In the genomic region with DNA sequence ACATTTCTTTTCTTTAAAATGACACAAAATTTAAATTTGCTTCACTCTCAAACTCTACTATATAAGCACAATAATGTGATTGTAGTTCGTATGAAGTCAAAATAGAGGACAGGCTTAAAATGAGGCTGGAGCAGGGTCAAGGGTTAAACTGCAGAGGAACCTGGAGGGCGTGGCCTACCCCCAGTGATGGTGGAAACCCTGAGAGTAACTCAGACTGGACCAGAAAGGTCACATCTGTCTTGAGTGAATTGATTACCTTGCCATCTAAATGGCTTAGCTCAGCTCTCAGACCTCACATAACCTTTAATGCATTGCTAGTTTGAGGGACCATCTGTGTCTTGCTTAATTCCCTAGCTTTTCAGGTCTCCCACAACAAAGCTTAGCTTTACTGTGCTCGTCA, we compare ENCODE assay signal across 21 mouse cellular contexts.
DNase-seq lines count a peak whose midpoint lies in the region; ATAC-seq and TF ChIP-seq lines count a peak whose summit lies in the region.
"Had no signal": no experiment of that assay in that cellular context is flagged by ENCODE, and none has a peak within 500 bp of the region (broad histone marks: within the 10 kb centered on the region; RNA-seq: fewer than 3 reads in every experiment).

No protein-coding gene starts in this region.

- in situ Hi-C loops in Patski (cut with MboI; ENCODE audit: low pct_unique_long_range_greater_than_20kb) = no loop called here

- H3K36me3 ChIP-seq in embryonic facial prominence, embryonic 10.5 days (replicated peaks) = no peaks in the 10 kb centered on the region
- H3K36me3 ChIP-seq: embryonic facial prominence, embryonic 13.5 days; forebrain, embryonic 12.5 days; forebrain, embryonic 15.5 days; hindbrain, embryonic 12.5 days; hindbrain, embryonic 15.5 days had no signal

- H3K9me3 ChIP-seq in embryonic facial prominence, embryonic 10.5 days = no peaks in the 10 kb centered on the region
- H3K9me3 ChIP-seq: embryonic facial prominence, embryonic 13.5 days; forebrain, embryonic 12.5 days; forebrain, embryonic 15.5 days; hindbrain, embryonic 12.5 days; hindbrain, embryonic 15.5 days had no signal

- no peak for TF ChIP-seq CTCF in Patski (IDR thresholded peaks at IDR 0.05)

- CTCF ChIA-PET in Patski (lab: Charles Lee) = no interaction called here

- peaks cover 26% of the 10 kb centered on the region for H3K27me3 ChIP-seq in Patski
- no peaks in the 10 kb centered on the region for H3K27me3 ChIP-seq in embryonic facial prominence, embryonic 10.5 days (replicated peaks; ENCODE audit: low read depth, poor library complexity, severe bottlenecking)
- H3K27me3 ChIP-seq: embryonic facial prominence, embryonic 13.5 days; forebrain, embryonic 12.5 days; forebrain, embryonic 15.5 days; hindbrain, embryonic 12.5 days; hindbrain, embryonic 15.5 days had no signal

- ATAC-seq in Patski = peak; percentile 69
- ATAC-seq: forebrain, embryonic 15.5 days had no signal

- peak; percentile 57 for DNase-seq in embryo, embryonic 10 days (ENCODE audit: low spot score)
- no peak for DNase-seq in embryo, embryonic 9.5 days (ENCODE audit: extremely low spot score)
- peak; percentile 24 for DNase-seq in Patski (ENCODE audit: low read depth, low spot score)
- DNase-seq in embryonic facial prominence, embryonic 10.5 days (ENCODE audit: low spot score) = peak; percentile 54
- DNase-seq in yolk sac, embryonic 10.5 days (ENCODE audit: low spot score) = peak; percentile 13
- DNase-seq in frontal cortex, postnatal 36 days (ENCODE audit: low spot score in 2 of 2) = no peak
- no peak for DNase-seq in urinary bladder, adult 18-20 months (ENCODE audit: low spot score in 2 of 2)
- DNase-seq: adrenal gland, postnatal 10 days; adrenal gland, postnatal 36 days; cerebellum, adult 2 months; cerebellum, postnatal 10 days; cerebellum, postnatal 36 days; gastrocnemius, adult 2 months; gastrocnemius, postnatal 14 days; heart, adult 11 months had no signal

- WGBS in embryonic facial prominence, embryonic 10.5 days = 35% methylated on average over 3 of the region's 3 CpGs

- no peak overlapping the region for H3K4me3 ChIP-seq in embryonic facial prominence, embryonic 10.5 days
- H3K4me3 ChIP-seq: embryonic facial prominence, embryonic 13.5 days; erythroblast, embryonic 14.5 days; forebrain, embryonic 12.5 days; forebrain, embryonic 15.5 days; gastrocnemius, adult 2 months; hindbrain, embryonic 12.5 days; hindbrain, embryonic 15.5 days had no signal

- peak overlapping the region; percentile 44; the same call in 1 of the 2 replicates for H3K27ac ChIP-seq in embryonic facial prominence, embryonic 10.5 days (replicated peaks)
- H3K27ac ChIP-seq: embryonic facial prominence, embryonic 13.5 days; forebrain, embryonic 12.5 days; forebrain, embryonic 15.5 days; gastrocnemius, adult 2 months; hindbrain, embryonic 12.5 days; hindbrain, embryonic 15.5 days had no signal

- POLR2A ChIA-PET in Patski (lab: Charles Lee) = no interaction called here

- peaks cover 15% of the 10 kb centered on the region for H3K4me1 ChIP-seq in embryonic facial prominence, embryonic 10.5 days
- H3K4me1 ChIP-seq: forebrain, embryonic 12.5 days; forebrain, embryonic 15.5 days; hindbrain, embryonic 12.5 days; hindbrain, embryonic 15.5 days had no signal

Comparison
In these comparisons a context has a peak if more than half of its experiments do, and no peak if none do; other contexts are left out.
1. DNase-seq: peak in embryo, embryonic 10 days (single experiment), Patski (single experiment), embryonic facial prominence, embryonic 10.5 days (single experiment) and yolk sac, embryonic 10.5 days (single experiment); none in embryo, embryonic 9.5 days (single experiment), frontal cortex, postnatal 36 days (0 of 2) and urinary bladder, adult 18-20 months (0 of 2).